Mouse (Mus musculus) MEL-GATA-1-ER (cell line): ENCODE measurements around the gene Ptges3.

Experiments used
- DNase-seq: peaks from one replicate; pipeline ENCODE4 v3.0.0-alpha.2; 2012; ENCODE audit warnings: low read depth; ENCODE audit errors: extremely low read depth

Gene Ptges3

DNA sequence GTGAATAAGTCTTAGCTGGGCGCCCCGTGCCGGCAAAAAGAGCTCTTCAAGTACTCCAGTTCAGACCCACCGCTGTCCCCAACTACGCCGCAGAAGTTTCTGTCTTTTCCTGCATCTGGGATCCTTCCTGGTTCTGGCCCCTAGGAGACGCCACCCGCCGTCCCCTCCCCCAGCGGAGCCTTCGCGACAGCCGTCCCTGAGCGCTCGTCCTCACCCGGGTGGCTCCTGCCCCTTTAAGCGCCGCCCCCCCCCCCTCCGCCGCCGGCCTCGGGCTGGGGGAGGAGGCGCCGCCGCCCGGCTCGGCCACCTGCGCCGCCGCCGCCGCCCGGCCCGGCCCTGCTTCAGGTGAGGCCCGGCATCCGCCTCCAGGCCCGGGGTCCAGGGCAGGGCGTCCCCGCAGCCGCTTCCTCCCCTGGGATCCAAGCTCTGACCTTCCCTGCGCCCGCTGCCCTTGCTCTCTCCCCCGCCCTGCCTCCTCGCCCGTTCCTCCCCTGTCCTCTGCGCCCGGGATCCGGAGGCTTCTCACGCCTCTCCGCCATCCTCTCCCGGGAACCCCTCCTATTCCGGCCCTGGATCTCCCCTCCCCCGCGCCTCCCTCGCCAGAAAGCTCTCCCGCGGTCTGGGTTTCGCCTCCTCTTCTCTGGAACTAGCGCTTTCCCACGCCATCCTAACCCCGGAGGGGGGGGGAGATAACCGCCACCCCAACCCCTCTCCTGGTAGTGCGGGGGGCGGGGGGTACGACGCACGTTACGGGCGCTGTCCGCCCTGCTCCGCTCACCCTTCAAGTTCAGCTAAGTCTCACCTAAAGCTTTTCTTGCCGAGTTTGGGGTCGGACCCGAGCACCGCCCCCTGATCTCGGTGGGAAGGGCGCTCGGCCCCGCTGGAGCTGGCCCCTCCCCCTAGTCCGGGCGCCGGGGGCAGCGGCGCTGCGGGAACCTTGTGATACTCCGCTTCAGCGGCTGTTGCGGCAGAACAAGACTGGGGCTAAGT, 34.0 kb downstream of the Ptges3 start:
- no peak for DNase-seq

DNA sequence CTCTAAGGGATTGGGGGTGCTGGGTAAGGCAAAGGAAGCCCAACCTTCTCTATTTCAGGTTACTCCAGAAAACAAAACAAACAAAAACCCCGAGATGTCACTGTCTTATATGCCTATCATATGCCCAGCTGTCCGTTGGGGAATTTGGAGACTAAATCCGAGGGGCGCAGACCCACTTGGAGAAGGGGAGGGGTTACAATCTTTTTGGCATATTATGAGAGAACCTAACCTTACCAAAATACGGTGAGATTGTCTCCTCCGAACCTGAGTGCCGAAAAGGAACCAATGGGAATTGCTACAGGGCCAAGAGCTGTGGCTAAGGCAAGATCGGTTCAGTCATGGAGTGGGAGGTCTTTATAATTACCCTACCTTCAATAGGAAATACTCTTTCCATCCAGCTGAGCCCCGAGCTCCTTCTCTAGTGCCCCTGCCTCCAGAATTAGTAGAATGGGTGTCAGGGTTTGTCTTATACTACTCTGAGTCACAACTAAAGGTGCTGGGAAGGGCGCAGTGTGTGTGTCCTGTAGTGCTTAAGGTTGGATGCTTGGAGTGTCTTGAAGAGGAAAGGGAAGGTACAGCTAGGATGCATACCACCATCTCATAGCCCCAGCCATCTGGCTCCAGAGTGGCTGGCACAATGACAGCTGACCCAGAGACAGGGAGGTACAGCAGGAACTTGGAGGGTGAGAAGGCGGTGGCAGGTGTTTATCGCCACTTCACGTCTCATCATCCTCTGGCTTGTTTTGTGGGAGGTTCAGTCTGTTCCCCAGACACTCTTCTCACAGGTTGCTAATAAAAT, 34.9 kb downstream of the Ptges3 start:
- no peak for DNase-seq

DNA sequence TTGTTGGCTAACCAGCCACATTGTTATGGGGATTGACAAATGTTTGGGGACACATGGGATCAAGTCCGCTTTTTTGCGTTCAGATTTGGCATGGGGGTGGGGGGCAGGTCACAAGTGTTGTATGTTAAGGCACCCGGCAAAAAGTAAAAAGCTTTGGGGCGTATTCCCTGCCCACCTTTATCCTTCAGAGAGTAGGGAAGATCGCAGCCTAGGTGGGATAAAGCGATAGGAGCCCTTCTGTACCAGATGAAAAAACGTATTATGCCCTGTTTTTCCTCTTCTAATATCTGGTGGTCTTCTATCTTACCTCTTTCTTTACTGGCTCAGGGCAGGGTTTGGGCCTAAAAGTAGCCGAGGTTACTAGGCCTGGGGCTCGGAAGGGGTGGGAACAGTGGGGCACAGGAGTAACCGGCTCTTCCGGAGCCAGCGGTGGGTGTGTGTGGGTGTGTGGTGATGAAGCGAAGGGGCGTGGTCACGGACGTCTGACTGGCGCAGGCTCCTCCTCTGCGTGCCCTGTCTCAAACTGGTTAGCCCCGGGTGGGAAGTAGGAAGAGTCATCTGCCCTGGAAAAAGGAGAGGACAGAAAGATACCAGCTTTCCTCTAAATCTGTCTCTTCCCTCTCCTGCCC, 35.7 kb downstream of the Ptges3 start:
- peak; percentile 83 for DNase-seq

DNA sequence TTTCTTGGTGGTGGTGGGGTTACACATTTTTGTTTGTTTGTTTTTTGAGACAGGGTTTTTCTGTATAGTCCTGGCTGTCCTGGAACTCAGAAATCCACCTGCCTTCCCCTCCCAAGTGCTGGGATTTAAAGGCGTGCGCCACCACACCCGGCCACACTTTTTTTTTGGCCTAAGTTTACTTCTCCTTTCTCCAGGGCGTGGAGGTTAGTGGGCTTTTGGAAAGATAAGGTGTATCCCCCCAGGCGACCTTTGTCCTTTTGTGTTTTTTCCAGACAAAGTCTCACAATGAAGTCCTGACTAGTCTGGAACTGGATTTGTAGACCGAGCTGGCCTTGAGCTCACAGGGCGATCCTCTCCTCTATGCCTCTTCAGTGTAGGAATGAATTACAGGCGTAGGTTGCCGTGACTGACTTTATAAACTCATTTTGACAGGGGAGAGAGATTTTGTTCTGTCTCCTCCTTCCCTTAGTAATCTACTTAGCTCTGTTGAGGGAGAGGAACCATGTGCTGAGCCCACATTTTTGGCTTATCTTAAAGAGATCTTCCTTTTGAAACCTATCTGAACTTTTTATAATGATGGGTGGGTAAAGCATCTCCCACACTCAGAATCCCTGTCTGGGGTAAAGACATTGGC, 36.4 kb downstream of the Ptges3 start:
- DNase-seq, result no peak

DNA sequence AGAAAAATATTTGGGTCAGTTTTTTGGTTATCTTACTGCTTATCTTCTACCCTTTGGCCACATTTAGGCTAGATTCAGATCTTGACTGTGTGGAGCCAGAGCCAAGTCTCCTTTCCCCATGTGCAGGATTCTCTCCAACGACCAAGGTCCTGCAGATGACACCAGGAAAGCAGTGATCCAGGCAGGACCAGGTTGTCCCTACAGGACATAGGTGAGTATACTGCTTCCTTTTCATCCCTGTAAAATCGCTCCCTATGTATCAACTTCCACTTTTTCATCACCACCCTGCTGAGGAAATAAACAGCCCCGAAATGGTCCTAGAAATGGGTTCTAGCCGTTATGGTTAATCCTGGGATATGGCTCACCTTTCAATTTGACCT, 37.5 kb downstream of the Ptges3 start:
- DNase-seq, result no peak

DNA sequence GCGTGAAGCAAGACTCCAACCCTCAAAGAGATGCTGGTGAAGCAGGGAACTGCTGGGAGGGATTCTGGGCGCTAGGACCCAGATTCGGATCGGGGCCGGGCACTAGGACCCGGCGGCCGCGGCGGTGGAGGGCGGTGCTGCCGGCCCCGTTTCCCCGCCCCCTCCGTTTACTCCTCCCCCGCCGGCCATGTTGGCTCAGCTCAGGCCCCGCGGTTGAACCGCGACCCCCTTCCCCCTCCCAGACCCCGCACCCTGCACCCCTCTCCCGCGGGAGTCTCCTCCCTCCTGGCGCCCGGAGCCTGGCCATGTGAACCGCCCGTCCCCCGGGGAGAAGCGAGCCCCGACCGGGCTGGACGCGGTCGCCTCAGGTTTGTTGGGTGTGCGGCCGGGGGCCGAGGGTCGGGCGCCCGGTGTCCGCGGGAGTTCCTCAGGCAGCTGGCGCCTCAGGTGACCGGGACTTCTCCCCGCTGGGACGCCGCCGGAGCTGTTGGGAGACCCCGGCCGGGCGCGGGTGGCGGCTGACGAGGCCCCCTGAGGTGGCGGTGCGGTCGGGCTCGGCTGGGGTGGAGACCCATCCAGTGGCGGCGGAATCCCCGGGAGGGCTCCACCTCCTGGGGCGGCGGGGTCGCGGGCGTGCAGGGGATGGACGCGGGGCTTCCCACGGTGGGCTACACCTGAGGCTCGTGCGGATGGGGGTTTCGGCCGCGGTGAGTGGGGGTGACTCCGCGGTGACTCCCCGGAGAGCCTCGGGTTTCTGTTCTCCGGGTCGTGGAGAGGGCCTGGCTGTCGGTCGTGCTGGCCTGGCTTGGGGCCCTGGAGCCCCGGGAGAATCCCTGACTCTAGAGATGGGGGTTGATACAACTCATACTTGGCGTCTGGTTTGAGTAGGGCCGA, 38.2 kb downstream of the Ptges3 start:
- DNase-seq, result no peak

DNA sequence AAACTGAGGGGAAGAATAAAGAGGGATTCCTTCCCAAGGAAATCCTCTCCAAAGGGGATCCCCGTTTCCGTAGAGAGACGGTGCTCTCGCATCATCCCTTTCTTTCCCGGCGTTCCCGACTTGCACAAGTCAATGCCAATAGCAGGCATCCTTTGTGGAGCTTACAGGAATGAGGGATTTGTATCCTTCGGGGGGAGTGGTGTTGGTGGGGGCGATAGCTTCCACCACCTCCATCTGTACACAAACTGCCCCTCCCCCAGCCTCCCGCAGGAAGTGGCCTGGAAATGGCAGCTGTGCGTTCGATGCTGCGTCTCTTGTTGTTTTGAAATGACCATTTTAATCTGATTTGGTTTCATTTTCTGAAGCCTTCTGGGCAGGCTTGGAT, 38.8 kb downstream of the Ptges3 start:
- DNase-seq, result no peak

DNA sequence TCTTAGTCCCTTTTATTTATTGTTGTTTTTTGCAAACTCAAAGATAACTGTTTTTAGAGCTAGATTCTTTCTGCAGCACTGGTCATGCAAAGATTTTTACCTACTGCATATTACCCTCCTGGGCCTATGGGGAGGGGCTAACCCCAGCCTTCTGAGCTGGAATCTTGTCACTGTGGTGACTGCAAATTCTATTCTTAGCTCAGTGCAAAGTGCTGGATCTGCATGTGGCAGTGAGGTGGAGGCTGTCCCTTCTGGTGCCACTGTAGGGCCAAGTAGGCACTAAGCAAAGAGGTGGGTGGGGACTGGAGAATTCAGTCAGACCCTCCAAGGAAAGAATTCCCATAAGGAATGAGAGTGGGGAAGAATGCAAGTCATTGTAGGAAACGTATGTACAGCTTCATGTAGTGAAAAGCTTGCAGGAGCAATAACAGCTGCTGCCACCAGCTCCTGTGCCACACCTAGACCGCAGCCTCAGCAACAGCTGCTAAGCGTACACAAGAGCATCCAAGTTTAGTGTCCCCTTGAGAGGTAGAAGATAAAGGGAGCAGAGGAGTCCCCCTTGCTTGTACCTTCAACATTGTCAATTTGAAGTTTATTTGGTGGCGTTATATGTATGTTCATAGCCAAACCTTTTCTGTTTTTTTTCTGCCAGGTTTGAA, 51.5 kb downstream of the Ptges3 start:
- no peak for DNase-seq

DNA sequence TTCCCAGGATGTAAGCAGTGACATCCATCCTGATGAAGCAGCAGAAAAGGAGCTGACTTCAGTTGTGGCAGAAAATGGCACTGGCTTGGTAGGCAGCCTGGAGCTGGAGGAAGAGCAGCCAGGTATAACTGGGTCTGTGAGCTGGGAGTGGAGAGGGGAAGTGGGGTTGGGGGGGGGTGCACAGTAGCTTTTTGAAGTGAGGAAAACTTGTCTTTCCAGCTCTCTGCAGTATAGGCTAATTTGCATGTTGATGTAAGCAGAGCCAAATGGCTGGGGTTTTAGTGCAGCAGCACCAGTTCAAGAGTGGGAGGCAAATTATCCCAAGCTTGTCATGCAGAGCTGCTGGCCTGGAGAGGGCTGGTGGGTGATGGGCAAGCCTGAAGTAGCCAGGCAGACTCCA, 52.5 kb downstream of the Ptges3 start:
- DNase-seq, result no peak

DNA sequence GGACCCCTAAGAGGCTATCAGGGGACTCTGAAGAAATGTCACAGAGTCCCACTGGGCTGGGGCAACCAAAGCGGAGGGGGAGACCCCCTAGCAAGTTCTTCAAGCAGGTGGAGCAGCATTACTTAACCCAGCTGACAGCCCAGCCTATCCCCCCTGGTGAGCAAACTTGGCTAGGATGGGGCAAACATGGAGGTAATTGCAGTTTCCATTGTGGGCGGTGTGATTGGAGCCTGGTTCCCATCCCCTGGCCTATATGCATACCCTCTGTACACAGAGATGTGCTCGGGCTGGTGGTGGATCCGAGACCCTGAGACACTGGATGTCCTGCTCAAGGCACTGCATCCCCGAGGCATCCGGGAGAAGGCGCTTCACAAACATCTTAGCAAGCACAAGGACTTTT, 65.1 kb downstream of the Ptges3 start:
- DNase-seq, result no peak

DNA sequence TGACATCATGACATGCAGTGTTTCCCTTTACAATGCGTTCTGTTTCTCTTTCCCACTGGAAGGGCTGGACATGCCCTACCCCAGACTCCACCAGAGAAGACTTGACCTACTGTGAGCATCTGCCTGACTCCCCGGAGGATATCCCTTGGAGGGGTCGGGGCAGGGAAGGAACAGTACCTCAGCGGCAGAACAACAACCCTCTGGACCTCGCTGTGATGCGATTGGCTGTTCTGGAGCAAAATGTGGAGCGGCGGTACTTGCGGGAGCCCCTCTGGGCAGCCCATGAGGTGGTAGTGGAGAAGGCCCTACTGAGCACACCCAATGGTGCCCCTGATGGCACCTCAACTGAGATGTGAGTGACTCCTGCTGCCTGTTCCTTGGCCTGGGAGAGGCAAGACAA, 66.1 kb downstream of the Ptges3 start:
- no peak for DNase-seq

DNA sequence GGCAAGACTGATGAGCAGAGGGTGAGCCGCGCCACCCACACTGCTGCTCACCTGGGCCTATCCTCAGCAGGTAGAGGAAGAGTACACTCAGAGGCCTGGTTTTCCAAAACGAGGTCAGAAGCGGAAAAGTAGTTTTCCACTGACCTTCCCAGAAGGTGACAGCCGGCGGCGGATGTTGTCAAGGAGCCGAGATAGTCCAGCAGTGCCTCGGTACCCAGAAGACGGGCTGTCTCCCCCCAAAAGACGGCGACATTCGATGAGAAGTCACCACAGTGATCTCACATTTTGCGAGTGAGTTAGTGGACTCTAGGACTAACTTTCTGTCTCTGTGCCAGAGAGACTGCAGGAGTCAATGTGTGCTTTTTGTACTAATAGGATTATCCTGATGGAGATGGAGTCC, 67.2 kb downstream of the Ptges3 start:
- no peak for DNase-seq
